Mouse (Mus musculus): Measurements from ENCODE around the gene Tekt1.
A peak's percentile ranks its signal among the peaks of the same experiment; 100 is the strongest.

The Tekt1 gene

GRCm38 (mm10) chr11:72362347-72362741, at the start of gene Tekt1:
TSS of gene Tekt1 (minus strand) at chr11:72362442.
- DNase-seq (ENCODE audit: low spot score in 2 of 2), result no peak

GRCm38 (mm10) chr11:72411945-72412344, 49.7 kb upstream of the Tekt1 start:
- no peak for DNase-seq (ENCODE audit: low spot score in 2 of 2)

DNA sequence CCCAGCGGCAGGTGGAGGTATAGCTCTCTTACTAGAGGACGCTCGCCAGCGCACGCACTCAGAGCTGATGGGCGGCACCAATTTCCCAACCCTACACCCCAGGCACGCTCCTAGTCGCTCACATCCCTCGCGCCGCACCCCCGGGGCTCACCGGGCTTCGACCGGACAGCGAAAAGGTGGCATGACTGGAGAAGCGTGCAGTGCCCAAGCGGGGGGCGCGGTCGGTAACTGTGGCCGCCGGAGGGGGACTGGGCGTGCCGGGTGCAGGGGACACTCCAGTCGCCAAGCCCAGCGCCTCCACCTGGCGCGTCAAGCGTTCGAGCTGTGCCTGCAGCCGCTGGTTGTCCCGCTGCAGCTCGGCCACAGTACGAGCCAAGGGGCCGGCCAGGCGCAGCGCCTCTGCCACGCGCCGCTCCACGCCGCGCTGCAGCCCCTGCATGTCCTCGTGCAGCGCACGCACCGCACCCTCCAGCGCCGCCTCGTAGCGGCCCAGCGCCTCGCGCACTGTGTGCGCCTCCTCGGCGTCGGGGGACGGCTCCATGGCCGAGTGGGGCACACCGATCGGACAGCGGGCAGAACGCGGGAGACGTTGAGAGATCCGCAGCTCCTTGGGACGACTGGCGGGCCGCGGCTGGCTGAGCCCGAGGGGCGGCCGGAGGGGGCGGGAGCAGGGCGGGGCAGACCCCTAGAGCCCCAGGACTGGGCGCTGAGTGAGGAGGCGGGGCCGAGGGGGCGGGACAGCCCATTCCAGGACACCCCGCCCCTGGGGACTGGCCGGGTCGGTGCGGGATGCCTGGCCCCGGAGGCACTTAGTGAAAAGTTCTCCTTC, 49.1 kb upstream of the Tekt1 start, which contains the start of gene Smtnl2:
TSS of gene Smtnl2 (minus strand) at position 621 of the 829 bp plus-strand sequence.
- DNase-seq (ENCODE audit: low spot score in 2 of 2), result peak; percentile 23 to 31

DNA sequence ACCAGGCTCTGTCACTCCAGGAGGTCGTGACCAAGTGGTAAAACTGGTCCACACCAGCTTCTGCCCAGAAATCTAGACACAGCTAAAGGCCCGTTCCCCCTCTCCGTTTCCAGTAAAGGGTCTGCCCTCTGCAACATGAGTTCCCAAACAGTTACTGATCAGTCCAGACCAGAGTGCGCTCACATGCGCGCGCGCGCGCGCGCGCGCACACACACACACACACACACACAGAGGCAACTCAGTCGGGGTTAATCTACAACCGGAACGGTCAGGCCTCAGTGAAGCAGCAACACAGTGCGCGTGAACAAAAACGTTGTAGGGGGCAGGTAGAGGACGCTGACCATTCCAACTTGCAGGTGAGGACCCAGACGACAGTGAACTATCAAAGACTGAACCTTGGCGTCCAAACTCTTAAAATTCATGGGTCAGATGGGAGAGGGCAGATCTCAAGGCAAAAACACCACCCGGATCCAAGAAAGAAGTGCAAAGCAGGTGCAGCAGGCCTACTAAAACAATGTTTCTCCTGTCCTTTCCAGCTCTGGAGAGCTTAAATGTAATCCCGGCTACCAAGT, 48.4 kb upstream of the Tekt1 start:
- no peak for DNase-seq (ENCODE audit: low spot score in 2 of 2)

- DNase-seq (ENCODE audit: low spot score in 2 of 2), result no peak
Measured at GRCm38 (mm10) chr11:72409649-72410385, 47.6 kb upstream of the Tekt1 start.

GRCm38 (mm10) chr11:72408451-72409170, 46.4 kb upstream of the Tekt1 start:
- no peak for DNase-seq (ENCODE audit: low spot score in 2 of 2)

DNA sequence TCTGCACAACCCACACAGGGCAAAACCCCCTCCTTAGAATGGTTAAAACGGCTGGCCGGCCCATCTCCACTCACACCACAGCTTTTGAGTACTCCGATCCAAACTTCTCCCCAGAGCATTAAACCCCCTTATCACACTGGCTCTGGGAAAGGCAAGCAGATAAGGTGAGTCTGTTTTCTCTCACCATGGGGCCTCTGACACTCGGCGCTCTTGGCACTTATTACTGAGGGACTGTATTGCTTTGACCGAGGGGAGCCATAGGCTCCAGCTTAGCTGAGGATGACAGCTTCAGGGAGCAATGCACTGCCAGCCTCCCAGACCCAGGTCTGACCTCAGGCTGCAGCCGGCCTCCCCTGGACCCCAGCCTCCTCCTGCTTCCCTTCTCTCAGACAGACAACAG, 45.3 kb upstream of the Tekt1 start:
- no peak for DNase-seq (ENCODE audit: low spot score in 2 of 2)

- no peak for DNase-seq (ENCODE audit: low spot score in 2 of 2)
Measured at GRCm38 (mm10) chr11:72407081-72407480, 44.8 kb upstream of the Tekt1 start.

- no peak for DNase-seq (ENCODE audit: low spot score in 2 of 2)
Measured at GRCm38 (mm10) chr11:72406079-72406675, 43.9 kb upstream of the Tekt1 start.

DNA sequence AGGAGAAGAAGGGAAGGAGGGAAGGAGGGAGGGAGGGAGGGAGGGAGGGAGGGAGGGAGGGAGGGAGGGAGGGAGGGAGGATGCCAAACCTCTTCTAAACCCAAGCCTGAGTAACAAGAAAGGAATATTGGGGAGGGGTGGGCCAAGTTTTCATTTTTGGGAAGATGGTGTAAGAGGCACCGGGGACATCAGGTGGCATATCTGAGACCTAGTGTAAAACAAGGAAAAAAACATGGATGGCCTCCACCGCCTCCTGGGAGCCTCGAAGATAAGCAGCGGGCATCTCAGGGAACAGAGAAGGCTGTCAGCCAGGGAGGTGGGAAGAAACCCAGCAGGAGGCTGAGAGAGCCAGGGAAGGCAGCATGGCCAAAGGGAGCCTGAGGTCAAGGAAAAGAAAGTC, 43.3 kb upstream of the Tekt1 start:
- no peak for DNase-seq (ENCODE audit: low spot score in 2 of 2)

- DNase-seq (ENCODE audit: low spot score in 2 of 2), result no peak
Measured at GRCm38 (mm10) chr11:72402969-72403368, 40.7 kb upstream of the Tekt1 start.

DNA sequence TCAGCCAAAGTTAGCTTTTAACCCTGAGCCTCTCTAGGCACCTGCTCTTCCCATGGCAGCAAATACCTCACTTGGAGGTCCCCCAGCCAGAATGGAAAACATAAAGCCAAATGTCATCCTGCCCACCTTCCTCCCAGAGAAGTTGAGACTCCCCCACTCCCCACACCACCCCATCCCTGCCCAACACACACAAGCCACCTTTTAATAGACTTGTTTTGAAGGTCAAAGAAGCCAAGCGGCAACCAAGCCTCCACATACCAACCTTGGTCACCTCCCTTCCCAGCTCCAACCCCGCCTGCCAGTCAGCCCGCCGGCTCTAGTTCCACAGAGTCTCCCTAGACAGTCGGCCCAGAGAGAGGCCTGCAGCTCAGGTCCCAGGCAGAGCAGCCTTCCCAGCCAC, 39.8 kb upstream of the Tekt1 start:
- DNase-seq (ENCODE audit: low spot score in 2 of 2), result no peak

- DNase-seq (ENCODE audit: low spot score in 2 of 2), result no peak
Measured at GRCm38 (mm10) chr11:72401068-72401467, 38.8 kb upstream of the Tekt1 start.

DNA sequence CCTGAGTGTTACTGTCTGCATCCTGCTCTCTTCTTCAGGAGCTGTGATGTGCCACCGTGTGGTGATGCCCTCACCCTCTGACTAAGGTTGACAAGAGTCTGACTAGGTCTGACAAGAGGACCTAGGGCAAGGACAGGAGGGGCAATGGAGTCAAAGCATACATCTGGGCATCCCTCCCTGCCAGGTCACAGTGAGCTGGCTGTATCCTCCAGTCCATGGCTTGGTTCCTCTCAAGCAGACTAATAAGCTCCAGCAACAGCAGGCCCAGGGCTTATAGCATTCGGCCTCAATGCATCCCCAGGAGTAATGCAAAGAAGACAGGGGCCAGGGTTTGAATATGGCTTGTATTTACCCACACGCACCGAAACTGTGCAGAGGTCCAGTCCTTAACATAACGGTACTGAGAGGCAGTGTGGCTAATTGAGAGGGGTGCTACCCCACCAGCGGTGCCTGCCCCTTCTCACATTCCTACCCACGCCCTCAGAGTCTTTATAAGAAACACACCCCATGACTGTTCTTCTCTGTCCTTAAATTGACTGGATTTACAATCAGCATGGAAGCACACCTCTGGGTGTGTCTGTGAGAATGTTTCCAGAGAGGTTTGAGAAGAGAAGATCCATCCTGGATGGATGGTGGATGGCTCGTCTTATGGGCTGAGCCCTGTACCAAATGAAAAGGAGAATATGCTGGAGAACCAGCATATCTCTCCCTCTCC, 35.7 kb upstream of the Tekt1 start:
- DNase-seq (ENCODE audit: low spot score in 2 of 2), result no peak

DNA sequence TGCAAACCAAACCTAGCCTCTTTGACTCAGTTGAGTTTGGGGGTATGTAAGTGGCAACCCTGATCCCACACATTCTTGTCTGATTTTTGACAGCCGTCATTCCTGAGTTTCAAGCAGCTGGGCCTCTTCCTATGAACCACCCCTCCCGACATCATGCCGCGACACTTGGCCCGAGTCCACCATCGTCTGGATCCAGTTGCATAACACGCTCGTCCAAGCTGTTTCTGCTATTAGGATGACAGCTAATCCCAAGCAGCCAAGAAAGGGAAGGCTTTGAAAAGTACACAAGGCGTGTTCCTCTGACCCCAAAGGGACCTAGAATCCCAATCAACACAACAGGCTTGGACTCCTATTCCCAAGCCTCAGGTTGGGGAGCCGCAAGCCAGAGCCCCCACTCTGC, 34.8 kb upstream of the Tekt1 start:
- no peak for DNase-seq (ENCODE audit: low spot score in 2 of 2)

DNA sequence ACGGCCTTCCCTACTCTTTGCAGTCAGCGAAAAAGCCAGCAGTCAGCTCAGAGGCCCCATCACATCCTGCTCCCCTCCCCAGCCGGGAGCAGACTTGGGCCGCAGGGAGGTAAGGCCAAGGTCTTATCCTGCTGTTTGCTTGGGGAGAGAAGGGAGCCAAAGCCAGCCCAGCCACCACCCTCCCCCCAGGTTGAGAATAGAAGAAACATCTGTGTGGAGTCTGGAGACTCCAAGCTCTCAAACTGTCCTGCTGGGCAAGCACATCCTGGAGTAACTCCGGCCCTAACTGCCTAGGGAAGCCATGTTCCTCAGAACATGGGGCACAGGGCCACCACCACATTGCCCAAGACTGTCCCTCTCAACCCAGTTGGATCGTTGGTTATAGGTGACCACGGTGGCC, 34.4 kb upstream of the Tekt1 start:
- no peak for DNase-seq (ENCODE audit: low spot score in 2 of 2)

- DNase-seq (ENCODE audit: low spot score in 2 of 2), result no peak
Measured at GRCm38 (mm10) chr11:72395652-72396051, 33.4 kb upstream of the Tekt1 start.

DNA sequence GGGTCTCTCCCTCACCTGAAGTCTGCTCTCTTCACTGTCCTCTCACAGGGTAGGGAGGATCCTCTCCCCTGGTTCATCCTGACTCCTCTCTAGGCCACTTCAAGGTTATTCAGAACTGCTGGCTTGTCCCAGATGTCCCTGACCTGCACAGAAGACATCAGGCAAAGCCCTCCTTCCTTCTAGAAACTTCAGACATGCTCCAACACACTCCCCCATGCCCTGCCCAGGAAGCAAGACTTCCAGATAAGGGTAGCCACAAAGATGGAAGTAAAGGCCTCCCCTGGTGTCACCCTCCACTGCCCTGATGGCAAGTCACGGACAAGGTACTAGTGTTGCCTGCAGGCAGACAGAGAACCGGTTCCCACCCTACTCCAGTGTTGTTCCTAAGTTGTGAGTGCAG, 32.5 kb upstream of the Tekt1 start:
- no peak for DNase-seq (ENCODE audit: low spot score in 2 of 2)

GRCm38 (mm10) chr11:72393669-72394068, 31.4 kb upstream of the Tekt1 start:
- DNase-seq (ENCODE audit: low spot score in 2 of 2), result no peak

DNA sequence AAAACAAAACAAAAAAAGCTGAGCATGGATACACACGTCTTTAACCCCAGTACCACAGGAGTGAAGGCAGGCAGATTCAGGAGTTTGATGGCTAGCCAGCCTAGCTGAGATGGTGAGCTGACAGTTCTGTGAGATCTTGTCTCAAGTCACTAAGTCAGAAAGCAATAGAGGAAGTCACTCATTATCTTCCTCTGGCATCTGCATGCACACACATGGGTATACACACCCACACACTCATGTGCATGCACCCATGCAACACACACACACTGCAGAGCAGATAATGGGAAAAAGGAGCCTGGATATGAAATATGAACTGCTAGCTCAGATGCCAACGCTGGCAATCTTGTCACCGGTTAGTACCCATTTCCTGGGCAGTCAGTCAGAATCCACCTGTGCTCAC, 31.0 kb upstream of the Tekt1 start:
- no peak for DNase-seq (ENCODE audit: low spot score in 2 of 2)

- no peak for DNase-seq (ENCODE audit: low spot score in 2 of 2)
Measured at GRCm38 (mm10) chr11:72391181-72391580, 28.9 kb upstream of the Tekt1 start.

Data from spleen, postnatal 14 days (tissue).